10 mouse cellular contexts compared by ENCODE assay signal in genomic region chr14:66441825-66442224, GRCm38 (mm10).
DNase-seq lines count a peak whose midpoint lies in the region; ATAC-seq and TF ChIP-seq lines count a peak whose summit lies in the region.
"Had no signal": no experiment of that assay in that cellular context is flagged by ENCODE, and none has a peak within 500 bp of the region (broad histone marks: within the 10 kb centered on the region; RNA-seq: fewer than 3 reads in every experiment).

No protein-coding gene starts in this region.

- no peak for TF ChIP-seq CTCF in cerebellum, adult 2 months (IDR thresholded peaks at IDR 0.05; ENCODE audit: borderline replicate concordance, insufficient read depth, low read depth, low read length)

- 0 out of 2 replicates have a peak overlapping the region, but pooled peaks have one; percentile 18 for H3K27ac ChIP-seq in hindbrain, embryonic 13.5 days
- no peak overlapping the region for H3K27ac ChIP-seq in hindbrain, embryonic 11.5 days (ENCODE audit: low read depth, low read length)
- no peak overlapping the region for H3K27ac ChIP-seq in cerebellum, adult 2 months (ENCODE audit: insufficient read depth, low read length)
- no peak overlapping the region for H3K27ac ChIP-seq in forebrain, embryonic 11.5 days (ENCODE audit: low read depth, low read length)
- H3K27ac ChIP-seq: liver, embryonic 15.5 days had no signal

- no peaks in the 10 kb centered on the region for H3K4me1 ChIP-seq in hindbrain, embryonic 13.5 days (replicated peaks)
- no peaks in the 10 kb centered on the region for H3K4me1 ChIP-seq in hindbrain, embryonic 11.5 days (replicated peaks; ENCODE audit: control insufficient read depth, insufficient read depth, low read length)
- H3K4me1 ChIP-seq in cerebellum, adult 2 months (ENCODE audit: control insufficient read depth, insufficient read depth, low read length): peaks cover 3% of the 10 kb centered on the region; the same call in 1 of the 2 replicates
- no peaks in the 10 kb centered on the region; the same call in 1 of the 2 replicates for H3K4me1 ChIP-seq in forebrain, embryonic 11.5 days (replicated peaks; ENCODE audit: control insufficient read depth, insufficient read depth, low read length)
- H3K4me1 ChIP-seq: liver, embryonic 15.5 days had no signal

- no peak for TF ChIP-seq POLR2A in cerebellum, adult 2 months (IDR thresholded peaks at IDR 0.05; ENCODE audit: borderline replicate concordance, insufficient read depth, low read length)

- WGBS in hindbrain, embryonic 13.5 days: 61% methylated on average over 4 of the region's 4 CpGs
- WGBS in hindbrain, embryonic 11.5 days: 64% methylated on average over 4 of the region's 4 CpGs
- WGBS in cerebellum, adult 2 months: 7% methylated on average over 4 of the region's 4 CpGs
- whole genome bisulfite sequencing in forebrain, embryonic 11.5 days: 68% methylated on average over 4 of the region's 4 CpGs

- no peak for ATAC-seq in hindbrain, embryonic 13.5 days (ENCODE audit: low FRiP score)
- no peak for ATAC-seq in hindbrain, embryonic 11.5 days (ENCODE audit: low FRiP score)
- no peak for ATAC-seq in forebrain, embryonic 11.5 days (replicated peaks; ENCODE audit: low FRiP score)

- no peaks in the 10 kb centered on the region for H3K9me3 ChIP-seq in hindbrain, embryonic 13.5 days
- no peaks in the 10 kb centered on the region for H3K9me3 ChIP-seq in hindbrain, embryonic 11.5 days (ENCODE audit: control insufficient read depth, low read length)
- H3K9me3 ChIP-seq in forebrain, embryonic 11.5 days (ENCODE audit: control insufficient read depth, low read length): no peaks in the 10 kb centered on the region
- H3K9me3 ChIP-seq: liver, embryonic 15.5 days had no signal

- H3K27me3 ChIP-seq in hindbrain, embryonic 13.5 days: no peaks in the 10 kb centered on the region
- H3K27me3 ChIP-seq in hindbrain, embryonic 11.5 days (ENCODE audit: control insufficient read depth, insufficient read depth, low read length): no peaks in the 10 kb centered on the region
- no peaks in the 10 kb centered on the region; the same call in 1 of the 2 replicates for H3K27me3 ChIP-seq in cerebellum, adult 2 months (ENCODE audit: control insufficient read depth, insufficient read depth, low read length)
- no peaks in the 10 kb centered on the region for H3K27me3 ChIP-seq in forebrain, embryonic 11.5 days (ENCODE audit: control insufficient read depth, insufficient read depth, low read length)
- H3K27me3 ChIP-seq: liver, embryonic 15.5 days had no signal

- no peak overlapping the region for H3K4me2 ChIP-seq in hindbrain, embryonic 13.5 days
- no peak overlapping the region for H3K4me2 ChIP-seq in hindbrain, embryonic 11.5 days (replicated peaks; ENCODE audit: low read depth, low read length)
- H3K4me2 ChIP-seq in forebrain, embryonic 11.5 days (ENCODE audit: low read depth, low read length, severe bottlenecking): no peak overlapping the region
- H3K4me2 ChIP-seq: liver, embryonic 15.5 days had no signal

- intact Hi-C loops in gastrocnemius, postnatal 36 days (cut with DNase I): no loop called here

- no peak overlapping the region for H3K4me3 ChIP-seq in hindbrain, embryonic 13.5 days
- H3K4me3 ChIP-seq in hindbrain, embryonic 11.5 days (ENCODE audit: low read depth, low read length): no peak overlapping the region
- H3K4me3 ChIP-seq in cerebellum, adult 2 months (replicated peaks; ENCODE audit: insufficient read depth, low read depth, low read length): no peak overlapping the region
- no peak overlapping the region for H3K4me3 ChIP-seq in forebrain, embryonic 11.5 days (ENCODE audit: low read depth, low read length)
- H3K4me3 ChIP-seq: liver, embryonic 15.5 days had no signal

- DNase-seq in hindbrain, embryonic 11.5 days (ENCODE audit: low spot score): no peak
- DNase-seq in cerebellum, adult 2 months: peak; percentile 20 to 46
- peak; percentile 36 to 62 for DNase-seq in gastrocnemius, postnatal 36 days
- peak; percentile 71 for DNase-seq in lung, postnatal 10 days
- DNase-seq in forebrain, embryonic 11.5 days (ENCODE audit: low spot score): no peak
- no peak for DNase-seq in adipocyte (ENCODE audit: low spot score)
- no peak for DNase-seq in B cell, adult 2 months
- DNase-seq: adrenal gland, postnatal 14 days had no signal

- H3K9ac ChIP-seq in hindbrain, embryonic 13.5 days: no peak overlapping the region
- no peak overlapping the region for H3K9ac ChIP-seq in hindbrain, embryonic 11.5 days (ENCODE audit: low read depth, low read length)
- H3K9ac ChIP-seq in forebrain, embryonic 11.5 days (ENCODE audit: low read length): no peak overlapping the region
- H3K9ac ChIP-seq: liver, embryonic 15.5 days had no signal

- no peaks in the 10 kb centered on the region for H3K36me3 ChIP-seq in hindbrain, embryonic 13.5 days
- no peaks in the 10 kb centered on the region for H3K36me3 ChIP-seq in hindbrain, embryonic 11.5 days (ENCODE audit: control insufficient read depth, insufficient read depth, low read length)
- no peaks in the 10 kb centered on the region for H3K36me3 ChIP-seq in forebrain, embryonic 11.5 days (ENCODE audit: control insufficient read depth, insufficient read depth, low read length)
- H3K36me3 ChIP-seq: liver, embryonic 15.5 days had no signal

Comparison
In these comparisons a context has a peak if more than half of its experiments do, and no peak if none do; other contexts are left out.
1. DNase-seq: peak in cerebellum, adult 2 months (2 of 2), gastrocnemius, postnatal 36 days (2 of 2) and lung, postnatal 10 days (single experiment); none in hindbrain, embryonic 11.5 days (single experiment), forebrain, embryonic 11.5 days (single experiment), adipocyte (single experiment) and B cell, adult 2 months (0 of 2).